Mouse (Mus musculus) cortical plate, adult 2 months (tissue): ENCODE results near the gene Iqck.
A peak's percentile ranks its signal among the peaks of the same experiment; 100 is the strongest.

Experiments used
- CTCF ChIP-seq: fragments of 200-500 bp; IDR thresholded peaks from 2 replicates; pipeline ENCODE4 v1.5.1; 2011; ENCODE audit warnings: mild to moderate bottlenecking, control low read depth, low read length; ENCODE audit not compliant: insufficient read depth; ENCODE audit errors: extremely low read depth
- POLR2A ChIP-seq: fragments of 200-500 bp; IDR thresholded peaks from 2 replicates; pipeline ENCODE4 v1.6.1; 2011; ENCODE audit warnings: mild to moderate bottlenecking, low read length, control low read depth; ENCODE audit not compliant: insufficient read depth; ENCODE audit errors: extremely low read depth

GRCm38 (mm10) chr7:118879466-118880029, 24.0 kb downstream of the Iqck start:
- TF ChIP-seq CTCF (peak; percentile 31), POLR2A (no peak)
